Mouse (Mus musculus) splenic B cell, adult 2 months (primary cell): ENCODE results near the gene Plcb2.
A peak's percentile ranks its signal among the peaks of the same experiment; 100 is the strongest.

Experiments used
- DNase-seq: peaks from one replicate; pipeline ENCODE4 v3.0.0-alpha.2; 2011; ENCODE audit warnings: low read depth, low spot score
- H3K27me3 ChIP-seq: 2 replicates; pipeline ENCODE4 v1.6.1; 2012; ENCODE audit warnings: mild to moderate bottlenecking, low read length, moderate library complexity, mixed read lengths; ENCODE audit not compliant: control insufficient read depth, poor library complexity, insufficient read depth, severe bottlenecking
- H3K36me3 ChIP-seq: 2 replicates; pipeline ENCODE4 v1.6.1; 2012; ENCODE audit warnings: mild to moderate bottlenecking, low read length, moderate library complexity, mixed read lengths; ENCODE audit not compliant: control insufficient read depth, poor library complexity, insufficient read depth, severe bottlenecking

Gene Plcb2

GRCm38 (mm10) chr2:118669785-118670184, 58.5 kb downstream of the Plcb2 start:
- no peak for DNase-seq
- no peaks in the 10 kb centered on the region for H3K27me3 ChIP-seq
- no peaks in the 10 kb centered on the region for H3K36me3 ChIP-seq

- Histone ChIP-seq H3K27me3 (no peaks in the 10 kb centered on the region), H3K36me3 (no peaks in the 10 kb centered on the region)
- no peak for DNase-seq
These were observed 59.0 kb downstream of the Plcb2 start for GRCm38 (mm10) chr2:118669245-118669644.

- Histone ChIP-seq H3K27me3 (no peaks in the 10 kb centered on the region), H3K36me3 (no peaks in the 10 kb centered on the region)
- DNase-seq: no peak
These were observed 61.1 kb downstream of the Plcb2 start for GRCm38 (mm10) chr2:118667181-118667580.

GRCm38 (mm10) chr2:118665616-118666015, 62.6 kb downstream of the Plcb2 start:
- H3K27me3 ChIP-seq: no peaks in the 10 kb centered on the region
- no peaks in the 10 kb centered on the region for H3K36me3 ChIP-seq
- DNase-seq: no peak

GRCm38 (mm10) chr2:118664975-118665516, 63.2 kb downstream of the Plcb2 start:
- DNase-seq: no peak
- Histone ChIP-seq H3K27me3 (no peaks in the 10 kb centered on the region), H3K36me3 (no peaks in the 10 kb centered on the region)

- no peak for DNase-seq
- Histone ChIP-seq H3K27me3 (no peaks in the 10 kb centered on the region), H3K36me3 (no peaks in the 10 kb centered on the region)
These were observed 64.2 kb downstream of the Plcb2 start for GRCm38 (mm10) chr2:118663804-118664766.

- Histone ChIP-seq H3K36me3 (no peaks in the 10 kb centered on the region), H3K27me3 (no peaks in the 10 kb centered on the region)
- peak; percentile 56 for DNase-seq
These were observed 65.1 kb downstream of the Plcb2 start, which contains the start of gene Pak6 for GRCm38 (mm10) chr2:118662902-118663803. TSS of gene Pak6 (plus strand) at chr2:118663303.

- DNase-seq: no peak
- Histone ChIP-seq H3K27me3 (no peaks in the 10 kb centered on the region), H3K36me3 (no peaks in the 10 kb centered on the region)
These were observed 66.3 kb downstream of the Plcb2 start for GRCm38 (mm10) chr2:118661891-118662290.

DNA sequence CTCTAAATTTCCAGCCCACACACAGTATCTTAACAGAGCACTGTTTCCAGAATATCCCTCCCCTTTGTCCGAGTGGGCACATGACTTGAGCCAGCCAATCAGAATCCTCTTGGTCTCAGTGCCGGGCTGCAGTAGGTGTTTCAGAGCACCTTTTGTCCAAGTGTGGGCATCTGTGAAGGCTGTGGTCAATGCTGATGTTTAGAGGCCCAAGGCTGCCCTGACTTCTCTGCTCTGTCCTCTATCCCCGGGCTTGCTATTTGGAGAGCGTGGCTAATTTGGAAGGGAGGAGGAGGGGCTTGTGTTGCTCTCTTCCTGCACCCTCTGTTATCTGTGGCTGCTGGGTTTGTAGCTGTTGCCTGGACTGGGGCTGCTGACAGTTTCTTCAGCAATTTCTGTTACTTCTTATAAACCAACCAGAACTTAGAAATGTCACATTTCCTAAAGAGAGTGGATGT, 68.2 kb downstream of the Plcb2 start:
- Histone ChIP-seq H3K27me3 (no peaks in the 10 kb centered on the region), H3K36me3 (no peaks in the 10 kb centered on the region)
- peak; percentile 43 for DNase-seq

- Histone ChIP-seq H3K36me3 (no peaks in the 10 kb centered on the region), H3K27me3 (no peaks in the 10 kb centered on the region)
- no peak for DNase-seq
These were observed 68.7 kb downstream of the Plcb2 start for GRCm38 (mm10) chr2:118659493-118659892.

GRCm38 (mm10) chr2:118659077-118659476, 69.2 kb downstream of the Plcb2 start:
- Histone ChIP-seq H3K36me3 (no peaks in the 10 kb centered on the region), H3K27me3 (no peaks in the 10 kb centered on the region)
- DNase-seq: peak; percentile 20

- DNase-seq: no peak
- H3K36me3 ChIP-seq: no peaks in the 10 kb centered on the region
- H3K27me3 ChIP-seq: no peaks in the 10 kb centered on the region
These were observed 69.8 kb downstream of the Plcb2 start for GRCm38 (mm10) chr2:118658457-118658856.
